Mouse (Mus musculus) cortical plate, adult 2 months (tissue): ENCODE results near the gene Rasgrf2.

Experiments
- CTCF ChIP-seq: fragments of 200-500 bp; IDR thresholded peaks from 2 replicates; pipeline ENCODE4 v1.5.1; 2011; ENCODE audit warnings: mild to moderate bottlenecking, control low read depth, low read length; ENCODE audit not compliant: insufficient read depth; ENCODE audit errors: extremely low read depth
- POLR2A ChIP-seq: fragments of 200-500 bp; IDR thresholded peaks from 2 replicates; pipeline ENCODE4 v1.6.1; 2011; ENCODE audit warnings: mild to moderate bottlenecking, low read length, control low read depth; ENCODE audit not compliant: insufficient read depth; ENCODE audit errors: extremely low read depth

DNA sequence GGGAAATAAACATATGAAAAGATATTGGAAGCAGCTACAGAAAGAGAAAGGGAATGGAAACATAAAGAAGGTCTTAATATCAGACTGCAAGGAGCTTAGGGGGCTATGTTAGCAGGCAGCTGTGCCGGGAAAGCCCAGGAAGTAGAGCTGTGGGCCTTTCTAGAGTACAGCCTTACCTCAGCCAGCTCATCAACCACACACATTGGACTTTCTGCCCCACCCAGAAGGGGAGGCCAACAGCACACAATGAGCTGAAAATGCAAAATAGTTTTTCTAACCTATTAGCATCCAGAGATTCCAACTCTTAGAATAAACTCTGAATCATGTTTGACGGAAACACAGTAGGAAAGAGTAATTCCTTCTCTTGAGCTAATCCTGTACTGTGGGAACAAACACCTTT is 154.9 kb downstream of the Rasgrf2 start:
- no peak for TF ChIP-seq CTCF
- no peak for TF ChIP-seq POLR2A
